Mouse (Mus musculus) olfactory bulb, adult 2 months (tissue): ENCODE results near the gene Bmp2k.

Experiments used
- CTCF ChIP-seq: fragments of 200-500 bp; IDR thresholded peaks from 2 replicates; pipeline ENCODE4 v1.5.1; 2012; ENCODE audit warnings: low read depth, mild to moderate bottlenecking, low read length, moderate library complexity; ENCODE audit not compliant: insufficient read depth
- POLR2A ChIP-seq: fragments of 200-500 bp; IDR thresholded peaks from 2 replicates; pipeline ENCODE4 v1.6.1; 2012; ENCODE audit warnings: mild to moderate bottlenecking, low read depth, low read length, moderate library complexity; ENCODE audit not compliant: insufficient read depth

DNA sequence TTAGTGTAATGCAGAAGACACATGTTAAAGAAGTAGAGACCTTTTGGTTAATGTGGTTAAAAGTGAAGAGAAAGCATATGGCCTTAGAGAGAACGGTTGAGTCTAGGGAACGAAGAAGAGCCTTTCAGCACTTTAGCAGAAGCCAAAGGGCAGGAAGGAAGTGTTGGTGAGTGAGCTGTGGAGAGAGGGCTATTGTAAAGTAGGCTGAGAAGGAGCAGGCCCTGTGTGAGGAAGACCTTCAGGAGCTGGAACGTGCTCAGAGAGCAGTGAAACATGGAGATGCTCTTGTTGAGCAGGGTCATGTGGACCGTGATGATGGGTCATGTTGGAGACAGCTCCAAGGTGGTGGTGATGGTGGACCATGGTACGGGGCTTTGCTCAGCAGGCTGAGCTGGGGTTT, 4.8 kb downstream of the Bmp2k start:
- TF ChIP-seq CTCF, result no peak
- no peak for TF ChIP-seq POLR2A
